Mouse (Mus musculus): Measurements from ENCODE around the gene Ssr1. TPM values are rescaled to one million over a fixed set of nuclear protein-coding genes. Genes with fewer than 3 reads are reported as not detected.
A peak's percentile ranks its signal among the peaks of the same experiment; 100 is the strongest.

Gene Ssr1
- polyA plus RNA-seq, 1 experiment from 2014 or later = 85.8 TPM

- ATAC-seq (ENCODE audit: low FRiP score, low TSS enrichment) (no peak), DNase-seq (ENCODE audit: low spot score) (no peak)
- Histone ChIP-seq H3K9me3 (ENCODE audit: control insufficient read depth, low read length) (no peaks in the 10 kb centered on the region), H3K27ac (replicated peaks) (no peak overlapping the region), H3K4me1 (replicated peaks; ENCODE audit: control insufficient read depth, insufficient read depth) (no peaks in the 10 kb centered on the region), H3K27me3 (ENCODE audit: control insufficient read depth, insufficient read depth, low read length) (no peaks in the 10 kb centered on the region), H3K4me3 (ENCODE audit: low read depth, low read length) (no peak overlapping the region), H3K9ac (ENCODE audit: low read length) (no peak overlapping the region), H3K36me3 (ENCODE audit: control insufficient read depth, insufficient read depth, low read length) (peaks cover 24% of the 10 kb centered on the region), H3K4me2 (replicated peaks; ENCODE audit: low read depth) (no peak overlapping the region)
- no peak for TF ChIP-seq CTCF (IDR thresholded peaks at IDR 0.05; ENCODE audit: low read depth)
- TF ChIP-seq EP300 (optimal IDR thresholded peaks at IDR 0.05) = no peak
- 72% methylated on average over 8 of the region's 8 CpGs for WGBS
Measured at GRCm38 (mm10) chr13:37934920-37935319, 59.1 kb downstream of the Ssr1 start.

GRCm38 (mm10) chr13:37934075-37934474, 59.9 kb downstream of the Ssr1 start:
- Histone ChIP-seq H3K27ac (replicated peaks) (no peak overlapping the region), H3K9ac (ENCODE audit: low read length) (no peak overlapping the region), H3K9me3 (ENCODE audit: control insufficient read depth, low read length) (no peaks in the 10 kb centered on the region), H3K4me1 (replicated peaks; ENCODE audit: control insufficient read depth, insufficient read depth) (no peaks in the 10 kb centered on the region), H3K4me2 (replicated peaks; ENCODE audit: low read depth) (no peak overlapping the region), H3K27me3 (ENCODE audit: control insufficient read depth, insufficient read depth, low read length) (no peaks in the 10 kb centered on the region), H3K4me3 (ENCODE audit: low read depth, low read length) (no peak overlapping the region), H3K36me3 (ENCODE audit: control insufficient read depth, insufficient read depth, low read length) (peaks cover 31% of the 10 kb centered on the region)
- ATAC-seq (ENCODE audit: low FRiP score, low TSS enrichment) (no peak), DNase-seq (ENCODE audit: low spot score) (no peak)
- peak; percentile 35; the same call in 1 of the 2 replicates for TF ChIP-seq CTCF (IDR thresholded peaks at IDR 0.05; ENCODE audit: low read depth)
- no peak for TF ChIP-seq EP300 (optimal IDR thresholded peaks at IDR 0.05)
- 81% methylated on average over 4 of the region's 4 CpGs for WGBS

GRCm38 (mm10) chr13:37931210-37931922, 62.7 kb downstream of the Ssr1 start:
- no peak overlapping the region for H3K4me2 ChIP-seq (replicated peaks; ENCODE audit: low read depth)
- H3K9ac ChIP-seq (ENCODE audit: low read length) = no peak overlapping the region
- 74% methylated on average over 25 of the region's 27 CpGs for WGBS
- no peak overlapping the region for H3K27ac ChIP-seq (replicated peaks)
- peak; percentile 28 for ATAC-seq (ENCODE audit: low FRiP score, low TSS enrichment)
- H3K27me3 ChIP-seq (ENCODE audit: control insufficient read depth, insufficient read depth, low read length) = no peaks in the 10 kb centered on the region
- TF ChIP-seq EP300 (optimal IDR thresholded peaks at IDR 0.05) (no peak), CTCF (IDR thresholded peaks at IDR 0.05; ENCODE audit: low read depth) (no peak)
- peaks cover 37% of the 10 kb centered on the region for H3K36me3 ChIP-seq (ENCODE audit: control insufficient read depth, insufficient read depth, low read length)
- H3K4me1 ChIP-seq (replicated peaks; ENCODE audit: control insufficient read depth, insufficient read depth) = no peaks in the 10 kb centered on the region
- DNase-seq (ENCODE audit: low spot score) = peak; percentile 47
- H3K9me3 ChIP-seq (ENCODE audit: control insufficient read depth, low read length) = no peaks in the 10 kb centered on the region
- no peak overlapping the region for H3K4me3 ChIP-seq (ENCODE audit: low read depth, low read length)

- no peak overlapping the region for H3K9ac ChIP-seq (ENCODE audit: low read length)
- H3K36me3 ChIP-seq (ENCODE audit: control insufficient read depth, insufficient read depth, low read length) = peaks cover 37% of the 10 kb centered on the region
- WGBS = 94% methylated on average over 23 of the region's 23 CpGs
- H3K4me3 ChIP-seq (ENCODE audit: low read depth, low read length) = no peak overlapping the region
- TF ChIP-seq CTCF (IDR thresholded peaks at IDR 0.05; ENCODE audit: low read depth) (no peak), EP300 (optimal IDR thresholded peaks at IDR 0.05) (no peak)
- H3K4me1 ChIP-seq (replicated peaks; ENCODE audit: control insufficient read depth, insufficient read depth) = no peaks in the 10 kb centered on the region
- H3K27me3 ChIP-seq (ENCODE audit: control insufficient read depth, insufficient read depth, low read length) = no peaks in the 10 kb centered on the region
- H3K27ac ChIP-seq (replicated peaks) = no peak overlapping the region
- DNase-seq (ENCODE audit: low spot score) (no peak), ATAC-seq (ENCODE audit: low FRiP score, low TSS enrichment) (peak; percentile 19; the same call in 1 of the 2 replicates)
- H3K4me2 ChIP-seq (replicated peaks; ENCODE audit: low read depth) = no peak overlapping the region
- H3K9me3 ChIP-seq (ENCODE audit: control insufficient read depth, low read length) = no peaks in the 10 kb centered on the region
Measured at GRCm38 (mm10) chr13:37930621-37931020, 63.4 kb downstream of the Ssr1 start.

- H3K4me2 ChIP-seq (replicated peaks; ENCODE audit: low read depth) = no peak overlapping the region
- peaks cover 37% of the 10 kb centered on the region for H3K36me3 ChIP-seq (ENCODE audit: control insufficient read depth, insufficient read depth, low read length)
- H3K4me3 ChIP-seq (ENCODE audit: low read depth, low read length) = no peak overlapping the region
- DNase-seq (ENCODE audit: low spot score) (no peak), ATAC-seq (ENCODE audit: low FRiP score, low TSS enrichment) (no peak; the same call in 1 of the 2 replicates)
- 81% methylated on average over 13 of the region's 13 CpGs for WGBS
- no peak for TF ChIP-seq EP300 (optimal IDR thresholded peaks at IDR 0.05)
- TF ChIP-seq CTCF (IDR thresholded peaks at IDR 0.05; ENCODE audit: low read depth) = no peak
- no peaks in the 10 kb centered on the region for H3K4me1 ChIP-seq (replicated peaks; ENCODE audit: control insufficient read depth, insufficient read depth)
- H3K9me3 ChIP-seq (ENCODE audit: control insufficient read depth, low read length) = no peaks in the 10 kb centered on the region
- no peak overlapping the region for H3K9ac ChIP-seq (ENCODE audit: low read length)
- H3K27me3 ChIP-seq (ENCODE audit: control insufficient read depth, insufficient read depth, low read length) = no peaks in the 10 kb centered on the region
- no peak overlapping the region for H3K27ac ChIP-seq (replicated peaks)
Measured at GRCm38 (mm10) chr13:37930091-37930490, 63.9 kb downstream of the Ssr1 start.

GRCm38 (mm10) chr13:37929532-37929931, 64.5 kb downstream of the Ssr1 start:
- Histone ChIP-seq H3K4me1 (replicated peaks; ENCODE audit: control insufficient read depth, insufficient read depth) (no peaks in the 10 kb centered on the region), H3K4me2 (replicated peaks; ENCODE audit: low read depth) (no peak overlapping the region), H3K27ac (replicated peaks) (no peak overlapping the region), H3K9me3 (ENCODE audit: control insufficient read depth, low read length) (no peaks in the 10 kb centered on the region), H3K9ac (ENCODE audit: low read length) (no peak overlapping the region), H3K4me3 (ENCODE audit: low read depth, low read length) (no peak overlapping the region), H3K27me3 (ENCODE audit: control insufficient read depth, insufficient read depth, low read length) (no peaks in the 10 kb centered on the region), H3K36me3 (ENCODE audit: control insufficient read depth, insufficient read depth, low read length) (peaks cover 37% of the 10 kb centered on the region)
- ATAC-seq (ENCODE audit: low FRiP score, low TSS enrichment) = no peak
- WGBS = 90% methylated on average over 17 of the region's 17 CpGs
- TF ChIP-seq CTCF (IDR thresholded peaks at IDR 0.05; ENCODE audit: low read depth) = no peak
- no peak for DNase-seq (ENCODE audit: low spot score)
